Mouse (Mus musculus) liver, embryonic 13.5 days (tissue): ENCODE measurements around the gene Nudcd3. TPM values are rescaled to one million over a fixed set of nuclear protein-coding genes. Genes with fewer than 3 reads are reported as not detected.

ENCODE experiments used
- ATAC-seq: fragments of 200-750 bp; cut with Nextera tagmentation; 2 replicates; pipeline ENCODE4 v1.8.0; 2017; ENCODE audit warnings: low read depth, mild to moderate bottlenecking, moderate number of reproducible peaks, moderate library complexity
- DNase-seq: peaks from one replicate; pipeline ENCODE4 v3.0.0; 2022
- H3K27ac ChIP-seq: fragments of 300-500 bp; sonication (generic); 2 replicates; pipeline ENCODE4 v1.5.1; 2015; ENCODE audit warnings: moderate library complexity, mild to moderate bottlenecking, inconsistent platforms
- H3K27me3 ChIP-seq: fragments of 300-500 bp; sonication (generic); 2 replicates; pipeline ENCODE4 v1.6.1; 2015; ENCODE audit warnings: mild to moderate bottlenecking, inconsistent platforms
- H3K36me3 ChIP-seq: fragments of 300-500 bp; sonication (generic); 2 replicates; pipeline ENCODE4 v1.6.1; 2015; ENCODE audit warnings: mild to moderate bottlenecking, inconsistent platforms
- H3K4me1 ChIP-seq: fragments of 300-500 bp; sonication (generic); replicated peaks from 2 replicates; pipeline ENCODE4 v1.6.1; 2015; ENCODE audit warnings: inconsistent platforms
- H3K4me2 ChIP-seq: fragments of 300-500 bp; sonication (generic); 2 replicates; pipeline ENCODE4 v1.6.1; 2015; ENCODE audit warnings: inconsistent platforms, mild to moderate bottlenecking, moderate library complexity
- H3K4me3 ChIP-seq: fragments of 300-500 bp; sonication (generic); replicated peaks from 2 replicates; pipeline ENCODE4 v1.5.1; 2015; ENCODE audit warnings: mild to moderate bottlenecking, inconsistent platforms
- H3K9ac ChIP-seq: fragments of 300-500 bp; sonication (generic); 2 replicates; pipeline ENCODE4 v1.6.1; 2015; ENCODE audit warnings: mild to moderate bottlenecking, inconsistent platforms
- H3K9me3 ChIP-seq: fragments of 300-500 bp; sonication (generic); replicated peaks from 2 replicates; pipeline ENCODE4 v1.6.1; 2016; ENCODE audit warnings: inconsistent platforms
- WGBS: fragments of 180-500 bp; shearing (Covaris S2); methylation state at CpG from one replicate; pipeline ENCODE4 v1.1.7; 2015; ENCODE audit not compliant: insufficient replicate concordance; 5-methylcytosine and 5-hydroxymethylcytosine counted together
- polyA plus RNA-seq: library from polyadenylated mRNA; unstranded; fragments of >200 nt; fragmentation: Nextera tagmentation; extraction: Ambion mirVana; gene quantifications from 2 replicates; pipeline ENCODE4 v1.2.1, GENCODE M21; 2015

Gene Nudcd3
- polyA plus RNA-seq, 1 experiment from 2014 or later: 15.9 TPM

DNA sequence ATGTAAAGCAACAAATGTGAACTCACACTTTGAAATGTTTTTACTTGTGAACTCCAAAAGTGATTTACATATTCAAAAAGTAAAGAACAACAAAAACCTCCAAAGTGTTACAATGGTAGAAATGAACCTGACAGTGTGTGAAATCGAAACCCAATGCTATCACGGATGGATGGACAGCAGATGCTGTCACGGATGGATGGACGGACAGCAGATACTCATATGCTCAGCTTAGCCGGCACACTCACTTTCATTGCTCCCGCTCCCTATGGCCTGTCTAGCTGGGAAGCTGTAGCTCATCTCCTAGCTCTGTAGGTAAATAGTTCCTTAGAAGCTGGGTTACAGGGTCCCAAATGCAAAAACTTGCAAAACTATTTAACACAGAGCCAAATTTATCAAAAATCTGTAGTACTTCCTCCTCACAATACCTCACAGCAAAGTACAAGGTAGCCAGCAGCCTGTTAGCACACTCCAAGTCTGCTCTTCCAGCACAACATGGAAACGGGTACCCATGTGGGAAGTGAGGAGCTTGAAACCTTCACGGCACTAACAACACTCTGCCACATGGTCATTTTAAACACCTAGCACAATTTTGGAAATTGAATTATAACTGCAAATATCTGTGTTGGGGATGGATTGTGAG, 22.3 kb downstream of the Nudcd3 start:
- Histone ChIP-seq H3K9me3 (no peaks in the 10 kb centered on the region), H3K4me1 (peaks cover 53% of the 10 kb centered on the region), H3K4me2 (no peak overlapping the region), H3K36me3 (no peaks in the 10 kb centered on the region), H3K9ac (no peak overlapping the region), H3K27me3 (no peaks in the 10 kb centered on the region), H3K27ac (no peak overlapping the region), H3K4me3 (no peak overlapping the region)
- no peak for ATAC-seq
- no peak for DNase-seq
- WGBS: 67% methylated on average over 8 of the region's 8 CpGs

DNA sequence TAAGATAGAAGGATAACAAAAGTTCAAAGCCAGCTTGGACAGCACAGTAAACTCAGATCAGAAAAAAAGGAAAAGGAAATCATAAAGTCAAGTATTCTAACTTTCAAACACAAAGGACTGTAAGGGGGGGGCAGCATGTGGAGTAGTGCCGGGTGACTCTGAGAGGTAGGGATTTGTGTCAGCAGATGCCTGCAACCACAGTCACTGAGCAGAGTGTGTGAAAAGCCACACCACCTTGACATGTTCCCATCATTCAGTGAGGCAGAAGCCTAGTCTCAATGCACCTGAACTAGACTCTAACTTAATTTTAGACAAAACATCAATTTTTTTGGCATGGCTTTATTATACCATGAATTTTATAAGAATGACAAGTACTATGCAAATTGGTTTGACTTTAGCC, 24.7 kb downstream of the Nudcd3 start:
- H3K36me3 ChIP-seq: no peaks in the 10 kb centered on the region
- H3K4me3 ChIP-seq: no peak overlapping the region
- no peak overlapping the region for H3K4me2 ChIP-seq
- no peak overlapping the region for H3K27ac ChIP-seq
- 66% methylated on average over 1 of the region's 1 CpGs for WGBS
- no peak for ATAC-seq
- no peak overlapping the region for H3K9ac ChIP-seq
- H3K27me3 ChIP-seq: no peaks in the 10 kb centered on the region
- peaks cover 43% of the 10 kb centered on the region for H3K4me1 ChIP-seq
- no peaks in the 10 kb centered on the region for H3K9me3 ChIP-seq
- DNase-seq: no peak

DNA sequence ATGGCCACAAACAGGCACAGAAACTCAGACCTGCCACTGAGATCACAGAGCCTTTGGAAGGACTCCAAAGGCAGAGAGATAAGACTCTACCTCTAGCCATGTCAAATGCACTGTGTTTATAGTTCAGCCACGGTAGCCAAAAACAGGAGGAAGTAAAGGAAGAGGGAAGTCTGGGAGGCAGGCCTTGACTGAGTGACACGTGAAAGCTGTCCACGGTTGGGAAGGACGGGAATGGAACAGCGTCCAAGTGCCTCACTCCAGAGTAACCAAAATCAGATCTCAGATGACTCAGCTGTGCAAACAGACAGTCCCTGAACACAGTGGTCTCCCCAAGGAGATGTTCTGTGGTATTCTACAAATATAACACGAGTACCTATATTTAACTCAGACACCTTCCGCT, 25.5 kb downstream of the Nudcd3 start:
- WGBS: 32% methylated on average over 7 of the region's 7 CpGs
- no peak overlapping the region for H3K4me3 ChIP-seq
- ATAC-seq (0 out of 2 replicates have a peak, but pooled peaks have one; percentile 12), DNase-seq (no peak)
- H3K27me3 ChIP-seq: no peaks in the 10 kb centered on the region
- H3K9ac ChIP-seq: no peak overlapping the region
- H3K36me3 ChIP-seq: no peaks in the 10 kb centered on the region
- no peak overlapping the region for H3K4me2 ChIP-seq
- H3K4me1 ChIP-seq: peaks cover 35% of the 10 kb centered on the region
- H3K9me3 ChIP-seq: no peaks in the 10 kb centered on the region
- H3K27ac ChIP-seq: no peak overlapping the region

DNA sequence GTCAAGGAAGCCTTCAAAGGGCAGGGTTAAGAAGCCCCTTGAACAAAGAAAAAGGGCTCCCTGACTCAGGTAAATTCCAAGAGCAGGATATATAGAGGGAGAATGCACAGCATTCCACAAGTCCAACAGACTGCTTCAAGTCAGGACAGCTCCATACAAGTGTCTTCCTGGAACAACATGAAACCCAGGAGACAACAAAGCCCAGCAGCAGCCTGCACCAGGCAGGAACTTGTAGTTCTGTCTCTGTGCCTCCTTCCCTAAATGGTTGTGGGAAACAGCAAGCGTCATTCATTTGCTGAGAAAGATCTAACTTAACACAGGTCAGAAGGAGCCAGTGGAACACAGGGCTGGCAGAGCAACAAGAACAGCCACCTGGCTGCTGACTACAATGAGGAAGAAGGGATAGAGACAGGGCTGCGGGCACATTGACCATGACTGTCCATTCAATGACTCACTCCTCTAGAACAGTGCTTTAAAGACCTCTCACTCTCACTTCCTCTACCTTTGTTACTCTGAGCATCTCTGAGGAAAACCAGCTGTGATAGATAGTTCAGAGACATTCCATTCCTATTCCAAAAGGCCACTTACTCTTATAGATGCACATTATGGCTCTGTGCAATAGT, 31.1 kb downstream of the Nudcd3 start:
- WGBS: 27% methylated on average over 2 of the region's 2 CpGs
- Histone ChIP-seq H3K9me3 (no peaks in the 10 kb centered on the region), H3K36me3 (0 out of 2 replicates have a peak, but pooled peaks cover 3% of the 10 kb centered on the region), H3K4me3 (no peak overlapping the region), H3K9ac (0 out of 2 replicates have a peak overlapping the region, but pooled peaks have one; percentile 7), H3K4me2 (no peak overlapping the region), H3K27me3 (no peaks in the 10 kb centered on the region), H3K27ac (no peak overlapping the region), H3K4me1 (peaks cover 15% of the 10 kb centered on the region)
- ATAC-seq (no peak), DNase-seq (no peak)

DNA sequence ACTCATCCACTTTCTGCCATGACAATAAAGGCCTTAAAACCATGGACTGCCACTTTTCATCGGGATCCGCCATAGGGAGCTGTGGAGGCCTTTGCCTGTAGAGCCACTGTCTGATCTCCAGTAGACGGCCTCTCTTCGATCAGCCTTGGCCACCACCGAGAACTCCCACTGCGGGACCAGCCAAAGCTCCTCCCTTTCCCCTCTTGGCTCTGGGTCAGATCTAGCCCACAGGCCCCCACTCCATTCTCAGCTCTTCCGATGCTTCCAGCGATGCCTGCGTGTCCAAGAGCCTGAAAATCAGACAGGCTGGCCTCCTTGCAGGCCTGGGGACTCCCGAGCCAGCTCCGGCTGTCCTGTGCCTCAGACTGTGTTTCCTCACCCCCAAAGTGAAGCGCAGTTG, 33.9 kb downstream of the Nudcd3 start:
- Histone ChIP-seq H3K27ac (no peak overlapping the region; the same call in 1 of the 2 replicates), H3K4me1 (peaks cover 30% of the 10 kb centered on the region), H3K9ac (no peak overlapping the region), H3K4me2 (no peak overlapping the region), H3K36me3 (0 out of 2 replicates have a peak, but pooled peaks cover 3% of the 10 kb centered on the region), H3K9me3 (no peaks in the 10 kb centered on the region), H3K4me3 (no peak overlapping the region), H3K27me3 (no peaks in the 10 kb centered on the region)
- ATAC-seq: no peak
- WGBS: 81% methylated on average over 12 of the region's 12 CpGs
- DNase-seq: no peak

DNA sequence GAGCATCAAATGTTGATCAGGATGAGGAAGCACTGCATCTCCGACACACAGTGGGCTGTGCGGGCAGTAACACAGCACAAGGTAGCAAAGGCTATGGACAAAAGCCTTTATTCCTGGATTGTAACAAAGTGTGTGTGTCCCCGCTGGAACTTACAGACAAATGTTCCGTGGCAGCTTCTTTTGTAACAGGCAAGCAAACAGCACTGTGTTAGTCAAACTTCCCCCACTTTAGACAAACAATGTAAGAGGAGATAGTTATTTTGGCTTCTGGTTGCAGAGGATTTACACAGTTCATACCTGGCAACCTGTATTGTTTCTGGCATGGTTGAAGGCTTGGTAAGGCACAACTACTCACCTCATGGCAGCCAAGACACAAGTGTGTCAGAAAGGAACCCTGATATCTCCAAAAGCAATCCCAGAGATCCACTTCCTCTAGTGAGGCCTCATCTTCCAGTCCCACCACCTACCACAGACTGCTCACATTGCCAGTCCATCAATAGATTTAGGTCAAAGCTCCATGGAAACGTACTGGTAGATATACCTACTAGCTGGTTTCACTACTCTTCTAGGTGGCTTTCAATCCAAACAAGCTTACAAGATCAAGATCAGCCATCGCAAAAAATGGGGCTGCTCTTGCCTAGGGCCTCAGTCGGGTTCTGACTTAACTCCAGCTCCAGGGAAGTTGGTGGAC, 34.7 kb downstream of the Nudcd3 start:
- H3K4me2 ChIP-seq: no peak overlapping the region
- no peak overlapping the region for H3K4me3 ChIP-seq
- peak; percentile 23; the same call in 1 of the 2 replicates for ATAC-seq
- peaks cover 36% of the 10 kb centered on the region for H3K4me1 ChIP-seq
- WGBS: 76% methylated on average over 7 of the region's 7 CpGs
- H3K27ac ChIP-seq: peak overlapping the region; percentile 20
- H3K9ac ChIP-seq: no peak overlapping the region
- no peaks in the 10 kb centered on the region for H3K9me3 ChIP-seq
- 0 out of 2 replicates have a peak, but pooled peaks cover 3% of the 10 kb centered on the region for H3K36me3 ChIP-seq
- no peaks in the 10 kb centered on the region for H3K27me3 ChIP-seq
- DNase-seq: no peak

DNA sequence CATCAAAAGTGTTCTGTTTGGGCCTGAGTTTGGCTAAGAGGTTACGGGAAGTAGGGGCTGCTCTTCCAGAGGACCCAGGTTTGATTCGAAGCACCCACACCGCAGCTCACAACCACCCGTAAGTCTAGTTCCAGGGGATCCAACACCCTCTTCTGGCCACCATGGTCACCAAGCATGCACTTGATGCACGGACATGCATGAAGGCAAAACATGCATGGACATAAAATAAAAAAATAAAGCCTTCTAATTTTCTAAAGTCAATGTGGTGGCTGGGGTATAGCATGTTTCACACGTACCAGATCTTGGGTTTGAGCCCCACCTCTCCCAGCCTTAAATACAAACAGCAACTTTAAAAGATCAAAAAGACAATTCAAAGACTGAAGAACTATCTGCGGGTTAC, 35.4 kb downstream of the Nudcd3 start:
- WGBS: 79% methylated on average over 7 of the region's 7 CpGs
- 0 out of 2 replicates have a peak overlapping the region, but pooled peaks have one; percentile 20 for H3K27ac ChIP-seq
- H3K36me3 ChIP-seq: 0 out of 2 replicates have a peak, but pooled peaks cover 3% of the 10 kb centered on the region
- H3K4me2 ChIP-seq: no peak overlapping the region
- no peak overlapping the region for H3K4me3 ChIP-seq
- ATAC-seq (no peak), DNase-seq (no peak)
- no peaks in the 10 kb centered on the region for H3K9me3 ChIP-seq
- H3K4me1 ChIP-seq: peaks cover 42% of the 10 kb centered on the region
- no peaks in the 10 kb centered on the region for H3K27me3 ChIP-seq
- H3K9ac ChIP-seq: no peak overlapping the region

DNA sequence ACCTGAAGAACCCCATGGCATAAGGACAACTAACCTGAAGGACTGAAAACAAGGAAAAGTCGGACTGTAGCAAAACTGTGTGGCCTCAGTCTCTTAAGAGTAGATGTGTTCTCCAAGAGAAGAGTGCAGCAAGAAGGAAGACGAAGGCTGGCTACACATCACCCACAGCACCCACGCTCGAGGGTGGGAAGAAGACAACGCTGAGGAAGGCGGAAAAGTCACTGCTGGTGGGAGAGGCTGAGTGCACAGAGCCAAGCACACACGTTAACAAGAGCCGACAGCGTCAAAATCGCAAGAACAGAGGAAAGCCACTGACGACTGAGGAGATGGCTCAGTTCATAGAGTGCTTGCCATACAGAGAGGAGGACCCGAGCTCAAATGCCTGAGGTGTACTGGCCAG, 36.5 kb downstream of the Nudcd3 start:
- H3K27ac ChIP-seq: no peak overlapping the region
- H3K36me3 ChIP-seq: 0 out of 2 replicates have a peak, but pooled peaks cover 3% of the 10 kb centered on the region
- no peak for DNase-seq
- no peak overlapping the region for H3K9ac ChIP-seq
- peaks cover 41% of the 10 kb centered on the region for H3K4me1 ChIP-seq
- ATAC-seq: no peak
- 80% methylated on average over 12 of the region's 12 CpGs for WGBS
- no peaks in the 10 kb centered on the region for H3K27me3 ChIP-seq
- no peak overlapping the region for H3K4me3 ChIP-seq
- H3K4me2 ChIP-seq: no peak overlapping the region
- H3K9me3 ChIP-seq: no peaks in the 10 kb centered on the region

DNA sequence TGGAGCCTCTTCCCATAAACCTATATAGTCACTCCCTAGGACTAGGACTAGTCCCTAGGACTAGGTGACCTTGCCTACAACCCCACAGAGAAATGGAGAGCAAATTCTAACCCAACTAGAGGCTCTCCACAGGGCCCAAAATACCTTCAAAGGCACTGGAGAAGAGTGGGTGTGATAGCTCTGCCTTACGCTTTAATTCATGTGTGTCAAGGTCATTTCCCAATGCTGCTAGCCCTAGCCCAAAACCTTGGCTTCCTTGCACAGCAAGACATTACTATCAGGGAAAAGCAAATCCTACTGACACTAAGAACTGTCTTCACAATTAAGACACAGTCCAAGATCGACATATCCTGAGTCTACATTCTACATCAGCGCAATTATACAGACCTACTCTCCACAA, 37.2 kb downstream of the Nudcd3 start:
- Histone ChIP-seq H3K27me3 (no peaks in the 10 kb centered on the region), H3K9ac (no peak overlapping the region), H3K4me2 (no peak overlapping the region), H3K4me3 (no peak overlapping the region), H3K36me3 (0 out of 2 replicates have a peak, but pooled peaks cover 3% of the 10 kb centered on the region), H3K27ac (no peak overlapping the region), H3K9me3 (no peaks in the 10 kb centered on the region), H3K4me1 (peaks cover 39% of the 10 kb centered on the region)
- WGBS: 88% methylated on average over 3 of the region's 3 CpGs
- ATAC-seq (no peak), DNase-seq (no peak)

DNA sequence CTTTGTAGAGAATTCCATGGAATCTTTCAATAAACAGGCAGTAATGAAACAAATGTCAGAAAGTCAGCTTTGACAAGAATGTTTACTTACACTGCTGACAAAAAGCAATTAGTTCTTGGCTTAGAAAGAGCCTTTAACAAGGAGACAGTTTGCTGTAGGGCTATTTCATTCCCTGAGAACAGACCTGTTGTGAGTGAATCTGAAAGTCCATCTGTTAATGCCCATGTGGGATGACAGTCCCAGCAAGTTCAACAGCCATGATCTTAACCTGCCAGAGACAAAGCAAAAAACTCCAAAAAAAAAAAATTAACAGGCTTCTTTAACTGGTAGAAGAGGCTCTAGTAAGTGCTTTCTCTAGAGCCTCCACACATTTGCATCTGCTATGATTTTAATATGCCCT, 38.7 kb downstream of the Nudcd3 start:
- ATAC-seq (no peak), DNase-seq (no peak)
- Histone ChIP-seq H3K27me3 (no peaks in the 10 kb centered on the region), H3K27ac (no peak overlapping the region), H3K4me1 (peaks cover 39% of the 10 kb centered on the region), H3K4me3 (no peak overlapping the region), H3K9me3 (no peaks in the 10 kb centered on the region), H3K36me3 (0 out of 2 replicates have a peak, but pooled peaks cover 3% of the 10 kb centered on the region), H3K9ac (no peak overlapping the region), H3K4me2 (no peak overlapping the region)

DNA sequence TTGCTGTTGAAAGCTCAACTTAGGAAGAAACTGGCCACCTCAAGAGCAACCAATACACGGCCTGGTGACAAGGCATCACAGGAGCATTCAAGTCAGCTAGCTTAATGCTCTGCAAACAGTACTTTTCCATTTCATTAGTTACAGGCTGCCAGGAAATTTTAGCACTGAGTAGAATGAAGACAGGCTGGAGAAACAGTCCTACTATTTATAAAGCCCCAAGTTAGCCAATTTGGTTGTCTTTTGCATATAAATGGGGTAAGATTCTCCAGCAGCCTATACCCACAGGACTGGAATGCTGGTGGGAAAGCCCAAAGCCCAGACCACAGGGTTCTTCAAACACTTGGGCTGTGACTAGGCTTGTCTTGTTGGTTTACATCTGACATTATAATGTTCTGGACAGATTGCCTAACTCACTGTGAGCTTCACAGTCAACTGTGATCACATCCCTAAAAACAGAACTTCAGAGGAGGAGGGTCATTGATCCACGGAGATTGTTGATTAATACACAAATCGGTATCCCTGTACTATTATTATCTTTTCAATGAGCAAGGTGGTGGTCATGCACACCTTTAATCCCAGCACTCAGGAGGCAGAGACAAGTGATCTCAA, 39.4 kb downstream of the Nudcd3 start:
- Histone ChIP-seq H3K27ac (0 out of 2 replicates have a peak overlapping the region, but pooled peaks have one; percentile 0), H3K9me3 (no peaks in the 10 kb centered on the region), H3K4me1 (peaks cover 36% of the 10 kb centered on the region), H3K36me3 (0 out of 2 replicates have a peak, but pooled peaks cover 1% of the 10 kb centered on the region), H3K9ac (no peak overlapping the region), H3K4me2 (no peak overlapping the region), H3K4me3 (no peak overlapping the region), H3K27me3 (no peaks in the 10 kb centered on the region)
- ATAC-seq (no peak), DNase-seq (no peak)
- WGBS: 72% methylated on average over 3 of the region's 3 CpGs
